Mouse (Mus musculus): ENCODE data around the gene Rrh. TPM values are rescaled to one million over a fixed set of nuclear protein-coding genes. Genes with fewer than 3 reads are reported as not detected.

Rrh gene
- not detected in 2 replicates for polyA plus RNA-seq (2012; ENCODE audit: insufficient read depth, low replicate concordance)

- H3K4me1 ChIP-seq = 0 out of 2 replicates have a peak, but pooled peaks cover under 1% of the 10 kb centered on the region
- no peak for TF ChIP-seq GATA1 (IDR thresholded peaks at IDR 0.05; ENCODE audit: borderline replicate concordance, low read length)
- no peak for TF ChIP-seq FLI1 (IDR thresholded peaks at IDR 0.05; ENCODE audit: low read length)
- H3K9me3 ChIP-seq = no peaks in the 10 kb centered on the region
- peaks cover 58% of the 10 kb centered on the region for H3K36me3 ChIP-seq (replicated peaks; ENCODE audit: low read length)
- no peaks in the 10 kb centered on the region for H3K27me3 ChIP-seq (replicated peaks)
- no peak within 1 kb of the TSS for H3K4me3 ChIP-seq (replicated peaks)
Measured at GRCm38 (mm10) chr3:129822206-129822775, at the start of gene Rrh. TSS of gene Rrh (minus strand) at chr3:129822587.

GRCm38 (mm10) chr3:129863698-129864097 lies 41.3 kb upstream of the Rrh start:
- no peaks in the 10 kb centered on the region for H3K4me1 ChIP-seq
- TF ChIP-seq GATA1 (IDR thresholded peaks at IDR 0.05; ENCODE audit: borderline replicate concordance, low read length) = no peak
- no peak for TF ChIP-seq FLI1 (IDR thresholded peaks at IDR 0.05; ENCODE audit: low read length)
- H3K36me3 ChIP-seq (replicated peaks; ENCODE audit: low read length) = no peaks in the 10 kb centered on the region
- no peak overlapping the region for H3K4me3 ChIP-seq (replicated peaks)
- H3K9me3 ChIP-seq = peaks cover 12% of the 10 kb centered on the region
- no peaks in the 10 kb centered on the region for H3K27me3 ChIP-seq (replicated peaks)

GRCm38 (mm10) chr3:129862592-129862991 lies 40.2 kb upstream of the Rrh start:
- Histone ChIP-seq H3K36me3 (replicated peaks; ENCODE audit: low read length) (no peaks in the 10 kb centered on the region), H3K9me3 (peaks cover 22% of the 10 kb centered on the region), H3K4me3 (replicated peaks) (no peak overlapping the region), H3K27me3 (replicated peaks) (no peaks in the 10 kb centered on the region), H3K4me1 (no peaks in the 10 kb centered on the region)
- TF ChIP-seq FLI1 (IDR thresholded peaks at IDR 0.05; ENCODE audit: low read length) = no peak
- no peak for TF ChIP-seq GATA1 (IDR thresholded peaks at IDR 0.05; ENCODE audit: borderline replicate concordance, low read length)

GRCm38 (mm10) chr3:129846846-129847245 lies 24.5 kb upstream of the Rrh start:
- peaks cover 7% of the 10 kb centered on the region for H3K4me1 ChIP-seq
- peaks cover 3% of the 10 kb centered on the region for H3K27me3 ChIP-seq (replicated peaks)
- H3K36me3 ChIP-seq (replicated peaks; ENCODE audit: low read length) = no peaks in the 10 kb centered on the region
- H3K9me3 ChIP-seq = no peaks in the 10 kb centered on the region
- TF ChIP-seq FLI1 (IDR thresholded peaks at IDR 0.05; ENCODE audit: low read length) = no peak
- TF ChIP-seq GATA1 (IDR thresholded peaks at IDR 0.05; ENCODE audit: borderline replicate concordance, low read length) = no peak
- H3K4me3 ChIP-seq (replicated peaks) = no peak overlapping the region

GRCm38 (mm10) chr3:129845868-129846267 lies 23.5 kb upstream of the Rrh start:
- TF ChIP-seq GATA1 (IDR thresholded peaks at IDR 0.05; ENCODE audit: borderline replicate concordance, low read length) (no peak), FLI1 (IDR thresholded peaks at IDR 0.05; ENCODE audit: low read length) (no peak)
- no peaks in the 10 kb centered on the region for H3K36me3 ChIP-seq (replicated peaks; ENCODE audit: low read length)
- no peaks in the 10 kb centered on the region for H3K9me3 ChIP-seq
- no peak overlapping the region for H3K4me3 ChIP-seq (replicated peaks)
- H3K27me3 ChIP-seq (replicated peaks) = peaks cover 3% of the 10 kb centered on the region
- H3K4me1 ChIP-seq = peaks cover 7% of the 10 kb centered on the region

GRCm38 (mm10) chr3:129838017-129838416 lies 15.6 kb upstream of the Rrh start:
- no peaks in the 10 kb centered on the region for H3K9me3 ChIP-seq
- H3K27me3 ChIP-seq (replicated peaks) = peaks cover 1% of the 10 kb centered on the region
- no peak overlapping the region for H3K4me3 ChIP-seq (replicated peaks)
- H3K4me1 ChIP-seq = peaks cover 11% of the 10 kb centered on the region
- TF ChIP-seq FLI1 (IDR thresholded peaks at IDR 0.05; ENCODE audit: low read length) (no peak), GATA1 (IDR thresholded peaks at IDR 0.05; ENCODE audit: borderline replicate concordance, low read length) (no peak)
- H3K36me3 ChIP-seq (replicated peaks; ENCODE audit: low read length) = no peaks in the 10 kb centered on the region

- Histone ChIP-seq H3K4me1 (peaks cover 16% of the 10 kb centered on the region), H3K27me3 (replicated peaks) (peaks cover 1% of the 10 kb centered on the region), H3K9me3 (no peaks in the 10 kb centered on the region), H3K36me3 (replicated peaks; ENCODE audit: low read length) (no peaks in the 10 kb centered on the region), H3K4me3 (replicated peaks) (no peak overlapping the region)
- TF ChIP-seq GATA1 (IDR thresholded peaks at IDR 0.05; ENCODE audit: borderline replicate concordance, low read length) (no peak), FLI1 (IDR thresholded peaks at IDR 0.05; ENCODE audit: low read length) (no peak)
Measured at GRCm38 (mm10) chr3:129836965-129837364, 14.6 kb upstream of the Rrh start.

- TF ChIP-seq GATA1 (IDR thresholded peaks at IDR 0.05; ENCODE audit: borderline replicate concordance, low read length) = no peak
- TF ChIP-seq FLI1 (IDR thresholded peaks at IDR 0.05; ENCODE audit: low read length) = no peak
- no peaks in the 10 kb centered on the region for H3K9me3 ChIP-seq
- peak overlapping the region; percentile 56 for H3K4me3 ChIP-seq (replicated peaks)
- no peaks in the 10 kb centered on the region for H3K36me3 ChIP-seq (replicated peaks; ENCODE audit: low read length)
- peaks cover 1% of the 10 kb centered on the region for H3K27me3 ChIP-seq (replicated peaks)
- H3K4me1 ChIP-seq = peaks cover 20% of the 10 kb centered on the region
Measured at GRCm38 (mm10) chr3:129836051-129836697, 13.8 kb upstream of the Rrh start.

GRCm38 (mm10) chr3:129835388-129835934 lies 13.1 kb upstream of the Rrh start, which contains the start of gene Cfi:
TSS of gene Cfi (plus strand) at chr3:129835884.
- H3K9me3 ChIP-seq = no peaks in the 10 kb centered on the region
- H3K4me1 ChIP-seq = peaks cover 20% of the 10 kb centered on the region
- H3K4me3 ChIP-seq (replicated peaks) = peak within 1 kb of the TSS; percentile 56
- no peaks in the 10 kb centered on the region for H3K36me3 ChIP-seq (replicated peaks; ENCODE audit: low read length)
- peaks cover 1% of the 10 kb centered on the region for H3K27me3 ChIP-seq (replicated peaks)
- no peak for TF ChIP-seq FLI1 (IDR thresholded peaks at IDR 0.05; ENCODE audit: low read length)
- TF ChIP-seq GATA1 (IDR thresholded peaks at IDR 0.05; ENCODE audit: borderline replicate concordance, low read length) = no peak

- Histone ChIP-seq H3K27me3 (replicated peaks) (peaks cover 1% of the 10 kb centered on the region), H3K4me3 (replicated peaks) (peak within 1 kb of the TSS; percentile 99), H3K9me3 (no peaks in the 10 kb centered on the region), H3K4me1 (peaks cover 45% of the 10 kb centered on the region), H3K36me3 (replicated peaks; ENCODE audit: low read length) (peaks cover 24% of the 10 kb centered on the region)
- peak; percentile 92; the same call in 1 of the 2 replicates for TF ChIP-seq FLI1 (IDR thresholded peaks at IDR 0.05; ENCODE audit: low read length)
- no peak for TF ChIP-seq GATA1 (IDR thresholded peaks at IDR 0.05; ENCODE audit: borderline replicate concordance, low read length)
Measured at GRCm38 (mm10) chr3:129831035-129831568, 8.7 kb upstream of the Rrh start, which contains the start of gene Gar1. TSS of gene Gar1 (minus strand) at chr3:129831396.

All from megakaryocyte, embryonic 14.5 days (primary cell).